Mouse (Mus musculus): ENCODE results near the gene Il4ra. TPM values are rescaled to one million over a fixed set of nuclear protein-coding genes. Genes with fewer than 3 reads are reported as not detected.

Gene Il4ra
- total and polyA plus RNA-seq, 3 experiments, result 18.2 to 27.4 (median 26.4) TPM

- DNase-seq (ENCODE audit: extremely low read depth), result no peak
- peaks cover 6 to 13% of the 10 kb centered on the region in 2 experiments for H3K36me3 ChIP-seq (replicated peaks in 1 of 2; ENCODE audit: control insufficient read depth in 1 of 2, insufficient read depth in 1 of 2, low read length in 1 of 2)
- peak overlapping the region; percentile 47 for H3K9ac ChIP-seq (ENCODE audit: insufficient read depth, low read depth)
- peak overlapping the region; percentile 48 for H3K4me2 ChIP-seq (ENCODE audit: insufficient read depth, low read depth, poor library complexity, severe bottlenecking)
- dilution Hi-C loops (cut with MboI; ENCODE audit: extremely low pct_ligation_motif_present, extremely low pct_unique_long_range_greater_than_20kb, low sequenced_read_pairs), result no loop called here
- H3K4me3 ChIP-seq (replicated peaks in 1 of 3; ENCODE audit: low read depth in 2 of 3, low read length in 2 of 3, poor library complexity in 1 of 3), result peak overlapping the region; percentile 13 to 49 (median 42)
- in situ Hi-C loops (cut with MboI; ENCODE audit: low pct_ligation_motif_present, low pct_unique_long_range_greater_than_20kb, low sequenced_read_pairs), result no loop called here
- peaks cover 23% of the 10 kb centered on the region for H3K79me2 ChIP-seq (replicated peaks; ENCODE audit: control insufficient read depth, extremely low read depth, insufficient read depth, poor library complexity, severe bottlenecking)
- no peaks in the 10 kb centered on the region for H3K9me3 ChIP-seq (replicated peaks; ENCODE audit: low read length)
- H3K27me3 ChIP-seq (replicated peaks), result no peaks in the 10 kb centered on the region
- peaks cover 28 to 68% of the 10 kb centered on the region in 2 experiments for H3K4me1 ChIP-seq (ENCODE audit: control insufficient read depth in 1 of 2, insufficient read depth in 2 of 2)
- peak overlapping the region; percentile 96 for H3K27ac ChIP-seq (ENCODE audit: insufficient read depth, low read depth)
- TF ChIP-seq ZMIZ1 (IDR thresholded peaks at IDR 0.05; ENCODE audit: low read depth, low read length) (0 out of 2 replicates have a peak, but pooled peaks have one; percentile 53), MAZ (IDR thresholded peaks at IDR 0.05; ENCODE audit: low read depth, low read length) (peak; percentile 76), E2F4 (IDR thresholded peaks at IDR 0.05; ENCODE audit: insufficient replicate concordance, low read depth, low read length) (no peak), JUND (conservative IDR thresholded peaks at IDR 0.05; ENCODE audit: low read depth, low read length) (no peak), NELFE (IDR thresholded peaks at IDR 0.05; ENCODE audit: low read depth, low read length) (peak; percentile 25; the same call in 1 of the 2 replicates), UBTF (IDR thresholded peaks at IDR 0.05; ENCODE audit: low read depth, low read length) (no peak), CHD1 (IDR thresholded peaks at IDR 0.05; ENCODE audit: low read depth, low read length) (peak; percentile 90; the same call in 1 of the 2 replicates), CTCF (conservative IDR thresholded peaks at IDR 0.05 in 1 of 2, IDR thresholded peaks at IDR 0.05 in 1 of 2; ENCODE audit: low read depth in 2 of 2, low read length in 2 of 2) (no peak), ZC3H11A (IDR thresholded peaks at IDR 0.05; ENCODE audit: low read depth, low read length) (no peak), NRF1 (IDR thresholded peaks at IDR 0.05; ENCODE audit: low read depth, low read length) (no peak), ELF1 (IDR thresholded peaks at IDR 0.05; ENCODE audit: low read depth, low read length) (no peak), RAD21 (IDR thresholded peaks at IDR 0.05; ENCODE audit: low read depth, low read length) (no peak), ZNF384 (IDR thresholded peaks at IDR 0.05; ENCODE audit: low read depth, low read length) (no peak), MXI1 (IDR thresholded peaks at IDR 0.05; ENCODE audit: low read depth, low read length) (0 out of 2 replicates have a peak, but pooled peaks have one; percentile 18), MYC (IDR thresholded peaks at IDR 0.05; ENCODE audit: low read depth, low read length) (no peak), POLR2AphosphoS2 (IDR thresholded peaks at IDR 0.05; ENCODE audit: low read depth, low read length) (no peak), JUN (IDR thresholded peaks at IDR 0.05; ENCODE audit: insufficient read depth, low read depth, low read length) (no peak), MAX (IDR thresholded peaks at IDR 0.05; ENCODE audit: low read length) (peak; percentile 18), MAFK (IDR thresholded peaks at IDR 0.05; ENCODE audit: insufficient replicate concordance, low read length) (no peak; the same call in 1 of the 2 replicates), ETS1 (conservative IDR thresholded peaks at IDR 0.05; ENCODE audit: low read depth, low read length) (no peak; the same call in none of the 2 replicates), GABPA (IDR thresholded peaks at IDR 0.05; ENCODE audit: insufficient replicate concordance, low read depth, low read length) (no peak), CHD2 (IDR thresholded peaks at IDR 0.05; ENCODE audit: low read length) (peak; percentile 38; the same call in 1 of the 2 replicates), HCFC1 (IDR thresholded peaks at IDR 0.05; ENCODE audit: low read depth, low read length) (no peak; the same call in 1 of the 2 replicates), SIN3A (IDR thresholded peaks at IDR 0.05; ENCODE audit: low read length) (peak; percentile 61), TBP (conservative IDR thresholded peaks at IDR 0.05; ENCODE audit: low read depth, low read length) (0 out of 2 replicates have a peak, but pooled peaks have one; percentile 52), SMC3 (IDR thresholded peaks at IDR 0.05; ENCODE audit: low read depth, low read length) (no peak), USF2 (conservative IDR thresholded peaks at IDR 0.05; ENCODE audit: low read depth, low read length) (no peak), RCOR1 (conservative IDR thresholded peaks at IDR 0.05; ENCODE audit: low read depth, low read length) (no peak), TCF12 (IDR thresholded peaks at IDR 0.05; ENCODE audit: low read depth, low read length) (peak; percentile 19; the same call in 1 of the 2 replicates), POLR2A (IDR thresholded peaks at IDR 0.05; ENCODE audit: low read depth, low read length) (peak; percentile 50; the same call in 1 of the 2 replicates), PAX5 (IDR thresholded peaks at IDR 0.05; ENCODE audit: low read length) (no peak), KAT2A (IDR thresholded peaks at IDR 0.05; ENCODE audit: insufficient replicate concordance, low read length) (0 out of 2 replicates have a peak, but pooled peaks have one; percentile 9), USF1 (IDR thresholded peaks at IDR 0.05; ENCODE audit: low read depth, low read length) (no peak), MEF2A (IDR thresholded peaks at IDR 0.05; ENCODE audit: borderline replicate concordance, low read depth, low read length) (0 out of 2 replicates have a peak, but pooled peaks have one; percentile 37), IRF4 (IDR thresholded peaks at IDR 0.05; ENCODE audit: low read depth, low read length) (0 out of 2 replicates have a peak, but pooled peaks have one; percentile 11), ZKSCAN1 (IDR thresholded peaks at IDR 0.05; ENCODE audit: borderline replicate concordance, low read depth, low read length) (no peak), EP300 (IDR thresholded peaks at IDR 0.05; ENCODE audit: low read length) (no peak; the same call in 1 of the 2 replicates), BHLHE40 (IDR thresholded peaks at IDR 0.05; ENCODE audit: low read depth, low read length) (no peak; the same call in 1 of the 2 replicates)
These were observed 48.8 kb downstream of the Il4ra start for GRCm38 (mm10) chr7:125600612-125601279.
